Mouse (Mus musculus): Measurements from ENCODE around the gene Olfr1431. TPM values are rescaled to one million over a fixed set of nuclear protein-coding genes. Genes with fewer than 3 reads are reported as not detected.

The Olfr1431 gene
- not detected in 2 replicates for polyA plus RNA-seq (2012; rRNA removed)

DNA sequence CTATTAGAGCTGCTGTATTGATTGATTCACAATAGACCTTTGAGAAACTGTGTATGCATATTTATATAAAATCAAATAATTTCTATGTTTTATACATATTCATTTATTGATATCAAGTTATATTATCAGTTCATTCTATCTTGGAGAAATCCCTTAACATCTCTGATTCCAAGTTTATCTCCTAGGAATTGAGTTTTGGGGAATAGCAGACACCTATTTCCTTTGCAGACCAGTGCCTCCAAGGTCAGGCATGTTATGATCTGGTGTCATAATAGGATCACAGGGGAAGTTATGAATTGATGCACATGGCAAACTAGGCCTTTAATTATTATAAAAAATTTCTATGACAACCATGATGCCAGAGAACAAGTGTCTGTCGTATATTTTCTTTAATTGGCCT lies at the start of gene Olfr1431:
Gene Olfr1431, plus strand, starts transcription at position 301 of the 400 bp plus-strand sequence.

DNA sequence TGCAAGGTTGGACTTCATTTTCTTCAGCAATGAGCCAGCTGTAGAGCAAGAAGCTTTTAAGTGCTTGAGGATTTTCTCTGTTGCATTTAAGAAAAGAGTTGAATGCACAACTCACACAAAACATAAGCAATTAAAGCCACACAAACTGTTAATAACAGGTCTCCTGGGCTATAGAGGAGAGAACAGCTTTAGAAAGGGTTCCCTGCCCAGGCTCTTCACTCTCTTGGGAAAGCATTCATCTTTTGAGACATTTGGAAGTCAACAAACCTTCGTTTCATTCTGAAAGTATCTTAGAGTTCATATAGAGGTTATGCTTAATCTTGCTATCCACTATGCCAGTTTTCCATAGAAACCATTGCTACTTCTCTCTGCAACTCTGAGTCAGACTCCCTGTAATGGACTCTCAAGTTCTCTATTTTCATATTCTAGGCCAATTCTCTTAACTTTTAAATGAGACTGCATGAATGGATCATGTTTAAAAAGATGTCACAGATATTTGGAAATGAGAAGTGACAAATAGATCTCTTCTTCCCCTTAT lies 30.3 kb upstream of the Olfr1431 start, which contains the start of gene Olfr1555-ps1:
Gene Olfr1555-ps1, minus strand, starts transcription at position 51 of the 538 bp plus-strand sequence.

DNA sequence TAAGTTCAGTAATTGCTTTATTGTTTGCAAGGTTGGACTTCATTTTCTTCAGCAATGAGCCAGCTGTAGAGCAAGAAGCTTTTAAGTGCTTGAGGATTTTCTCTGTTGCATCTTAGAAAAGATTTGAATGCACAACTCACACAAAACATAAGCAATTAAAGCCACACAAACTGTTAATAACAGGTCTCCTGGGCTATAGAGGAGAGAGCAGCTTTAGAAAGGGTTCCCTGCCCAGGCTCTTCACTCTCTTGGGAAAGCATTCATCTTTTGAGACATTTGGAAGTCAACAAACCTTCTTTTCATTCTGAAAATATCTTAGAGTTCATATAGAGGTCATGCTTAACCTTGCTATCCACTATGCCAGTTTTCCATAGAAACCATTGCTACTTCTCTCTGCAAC lies 32.1 kb downstream of the Olfr1431 start, which contains the start of gene Olfr1432:
Gene Olfr1432, minus strand, starts transcription at position 101 of the 400 bp plus-strand sequence.

DNA sequence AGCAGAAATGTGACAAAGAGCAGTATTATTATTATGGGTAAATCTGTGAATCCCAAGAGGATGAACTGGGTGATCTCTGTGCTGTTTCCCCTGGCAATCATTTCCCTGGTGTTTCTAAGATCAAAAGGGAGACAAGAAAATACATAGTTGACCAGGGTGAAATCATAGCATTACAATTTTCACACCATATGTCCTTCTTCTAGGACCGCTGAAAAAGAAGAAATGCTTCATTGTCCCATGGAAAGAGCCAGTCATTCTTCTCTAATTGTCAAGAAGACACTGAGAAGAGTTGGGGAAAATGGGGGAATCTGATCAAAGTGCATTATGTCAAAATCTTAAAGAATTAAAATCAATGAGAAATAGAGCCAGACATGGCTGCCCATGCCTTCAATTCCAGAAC lies 41.1 kb downstream of the Olfr1431 start, which contains the start of gene Olfr262:
Gene Olfr262, minus strand, starts transcription at position 101 of the 400 bp plus-strand sequence.

DNA sequence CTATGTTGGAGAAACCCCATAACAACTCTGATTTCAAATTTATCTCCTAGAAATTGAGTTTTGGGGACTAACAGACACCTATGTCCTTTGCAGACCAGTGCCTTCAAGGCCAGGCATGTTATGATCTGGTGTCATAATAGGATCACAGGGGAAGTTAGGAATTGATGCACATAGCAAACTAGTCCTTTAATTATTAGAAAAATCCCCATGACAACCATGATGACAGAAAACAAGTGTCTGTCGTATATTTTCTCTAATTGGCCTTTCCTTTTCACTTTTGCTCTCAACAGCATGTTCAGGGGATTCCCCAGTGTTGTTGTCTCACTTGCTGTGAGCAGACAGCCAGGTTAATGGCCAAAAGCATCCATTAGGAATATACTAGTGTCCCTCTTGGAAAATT lies 60.3 kb downstream of the Olfr1431 start, which contains the start of gene Olfr235:
Gene Olfr235, plus strand, starts transcription at position 301 of the 400 bp plus-strand sequence.

Other genes starting within 250 kb of the Olfr1431 start
- 15.3 and 15.4 TPM in 2 replicates for gene Osbp, start 234.7 kb upstream of the Olfr1431 start, polyA plus RNA-seq (2012; rRNA removed)
- gene Olfr1423, start 159.3 kb upstream of the Olfr1431 start, polyA plus RNA-seq (2012; rRNA removed): not detected in 2 replicates
- gene Olfr1424, start 138.0 kb upstream of the Olfr1431 start, polyA plus RNA-seq (2012; rRNA removed): not detected in 2 replicates
- gene Olfr1425, start 122.9 kb upstream of the Olfr1431 start, polyA plus RNA-seq (2012; rRNA removed): not detected in 2 replicates
- not detected in 2 replicates for gene Olfr1426, start 108.6 kb upstream of the Olfr1431 start, polyA plus RNA-seq (2012; rRNA removed)
- not detected in 2 replicates for gene Olfr1427, start 97.3 kb upstream of the Olfr1431 start, polyA plus RNA-seq (2012; rRNA removed)
- gene Olfr1428, start 84.7 kb upstream of the Olfr1431 start, polyA plus RNA-seq (2012; rRNA removed): not detected in 2 replicates
- gene Olfr76, start 77.4 kb upstream of the Olfr1431 start, polyA plus RNA-seq (2012; rRNA removed): not detected in 2 replicates
- not detected in 2 replicates for gene Olfr1555-ps1, start 30.5 kb upstream of the Olfr1431 start, polyA plus RNA-seq (2012; rRNA removed)
- not detected in 2 replicates for gene Olfr1432, start 32.0 kb downstream of the Olfr1431 start, polyA plus RNA-seq (2012; rRNA removed)
- not detected in 2 replicates for gene Olfr262, start 41.0 kb downstream of the Olfr1431 start, polyA plus RNA-seq (2012; rRNA removed)
- not detected in 2 replicates for gene Olfr235, start 60.4 kb downstream of the Olfr1431 start, polyA plus RNA-seq (2012; rRNA removed)
- not detected in 2 replicates for gene Olfr1434, start 79.2 kb downstream of the Olfr1431 start, polyA plus RNA-seq (2012; rRNA removed)
- not detected in 2 replicates for gene Olfr1436, start 98.5 kb downstream of the Olfr1431 start, polyA plus RNA-seq (2012; rRNA removed)
- not detected in 2 replicates for gene Olfr1437, start 124.5 kb downstream of the Olfr1431 start, polyA plus RNA-seq (2012; rRNA removed)
- not detected in 2 replicates for gene Olfr1438-ps1, start 135.3 kb downstream of the Olfr1431 start, polyA plus RNA-seq (2012; rRNA removed)
- not detected in 2 replicates for gene Olfr1440, start 186.6 kb downstream of the Olfr1431 start, polyA plus RNA-seq (2012; rRNA removed)
- not detected in 2 replicates for gene Olfr1441, start 216.8 kb downstream of the Olfr1431 start, polyA plus RNA-seq (2012; rRNA removed)
- gene Pfpl, start 227.3 kb downstream of the Olfr1431 start, polyA plus RNA-seq (2012; rRNA removed): not detected in 2 replicates

Measured in colon, adult 2 months (tissue).